Mouse (Mus musculus): ENCODE results near the gene Cd9. TPM values are rescaled to one million over a fixed set of nuclear protein-coding genes. Genes with fewer than 3 reads are reported as not detected.

Cd9 gene
- polyA plus RNA-seq (2017; shearing (Covaris generic)) = 100 to 1,000 TPM; 101 to 147 (median 147) TPM

DNA sequence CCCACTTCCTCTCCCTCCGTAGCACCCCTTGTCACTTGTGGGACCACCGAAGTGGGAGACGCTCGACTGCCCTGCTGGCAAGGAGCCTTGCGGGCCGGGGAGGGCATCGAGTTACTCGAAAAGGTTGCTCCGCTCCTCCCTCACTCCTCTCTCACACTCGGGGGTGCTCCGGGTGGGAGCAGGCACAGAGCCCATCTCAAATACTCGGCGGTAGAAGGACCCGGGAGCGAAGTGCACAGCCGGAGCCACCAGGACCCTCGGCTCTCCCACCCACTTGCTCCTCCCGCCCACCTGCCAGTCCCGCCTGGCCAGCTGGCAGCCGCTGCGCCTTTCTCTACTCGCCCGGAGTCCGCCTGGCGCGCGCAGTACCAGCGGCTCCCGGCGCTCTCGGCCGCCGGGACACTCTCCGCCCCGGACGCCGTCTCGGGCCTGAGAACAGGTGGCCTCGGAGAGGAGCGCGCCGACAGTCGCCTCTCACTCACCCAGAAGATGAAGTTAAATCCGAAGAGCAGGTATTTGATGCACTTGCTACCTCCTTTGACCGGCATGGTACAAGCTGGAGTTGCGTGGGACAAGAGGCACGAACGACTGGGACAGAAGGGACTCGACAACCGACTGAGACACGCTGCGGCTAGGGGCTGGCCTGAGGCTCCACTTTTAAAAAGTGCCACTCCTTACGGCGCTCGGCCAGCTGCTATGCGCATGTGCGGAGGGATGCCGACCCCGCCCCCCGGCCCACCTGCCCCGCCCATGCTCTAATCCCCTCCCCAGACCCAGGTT, at the start of gene Cd9:
Gene Cd9 (minus strand): TSS at position 700 of the 780 bp plus-strand sequence.
- peak; percentile 51 for ATAC-seq

DNA sequence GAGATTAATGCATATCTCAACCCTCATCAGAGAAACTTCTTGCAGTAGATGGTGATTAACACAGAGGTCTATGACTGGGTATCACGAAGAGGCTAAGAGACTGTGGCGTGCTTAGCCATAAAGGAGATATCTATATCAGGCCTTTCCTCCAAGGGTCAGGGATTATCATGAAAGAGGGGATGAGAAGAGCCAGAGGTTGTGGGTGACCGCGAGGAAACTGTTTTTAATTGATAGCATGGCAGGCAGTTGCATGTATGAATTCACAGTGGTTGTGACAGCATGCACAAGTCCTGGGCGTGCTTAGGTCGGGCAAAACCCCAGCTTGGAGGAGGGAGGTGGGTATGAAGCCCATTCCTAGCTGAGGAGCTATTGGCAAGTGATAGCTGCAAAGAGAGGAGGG, 46.7 kb upstream of the Cd9 start:
- ATAC-seq = no peak

DNA sequence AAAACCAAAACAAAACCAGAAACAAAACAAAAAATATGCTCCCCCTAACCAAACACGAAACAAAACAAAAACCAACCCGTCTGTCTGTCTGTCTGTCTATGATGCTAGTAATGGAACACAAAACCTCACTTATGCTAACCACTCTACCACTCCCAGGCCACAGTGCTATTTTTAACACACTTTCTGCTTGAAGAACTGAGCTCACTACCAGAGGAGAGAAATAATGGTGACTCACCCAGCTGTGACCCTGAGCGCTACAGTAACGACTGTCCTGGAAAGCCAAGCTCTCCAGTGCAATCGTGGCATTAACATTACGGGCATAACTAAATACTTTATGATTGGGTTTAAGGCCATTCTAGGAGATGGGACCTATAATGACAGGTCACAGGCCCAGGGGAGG, 46.2 kb upstream of the Cd9 start:
- ATAC-seq = no peak

DNA sequence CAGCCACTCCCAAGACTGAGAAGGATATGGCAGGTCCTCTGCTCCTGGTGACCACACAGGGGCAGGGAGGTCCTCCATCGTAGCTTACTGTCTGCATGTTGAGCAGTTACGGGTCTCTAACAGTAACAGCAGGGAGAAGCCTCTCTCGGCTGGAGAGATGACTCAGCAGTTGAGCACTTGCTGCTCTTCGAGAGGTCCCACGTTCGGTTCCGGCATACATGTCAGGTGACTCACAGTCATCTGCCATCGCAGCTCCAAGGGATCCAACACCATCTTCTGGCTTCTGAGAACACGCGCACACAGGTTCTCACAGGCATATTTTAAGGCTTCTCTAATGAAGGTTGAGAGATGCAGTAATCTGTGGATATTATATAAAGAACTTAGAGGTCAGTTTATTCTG, 45.6 kb upstream of the Cd9 start:
- no peak for ATAC-seq

DNA sequence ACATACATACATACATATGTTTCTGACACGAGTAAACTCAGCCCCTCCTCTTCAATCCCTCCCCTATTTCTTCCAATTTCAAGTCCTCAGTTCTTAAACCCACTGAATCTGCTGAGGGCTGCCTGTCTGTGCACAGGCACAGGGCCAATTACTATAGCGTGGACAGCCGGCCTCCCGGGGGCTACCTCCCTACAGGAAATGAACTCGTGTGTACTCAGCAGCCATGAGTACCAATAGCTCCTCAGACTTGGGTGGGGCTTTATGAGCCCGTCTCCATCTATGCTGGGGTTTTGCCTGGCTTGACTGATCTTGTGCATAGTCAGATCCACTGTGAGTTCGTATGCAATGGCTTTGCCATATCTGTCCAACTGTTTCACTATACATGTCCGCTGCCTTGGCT, 44.8 kb upstream of the Cd9 start:
- ATAC-seq = no peak

DNA sequence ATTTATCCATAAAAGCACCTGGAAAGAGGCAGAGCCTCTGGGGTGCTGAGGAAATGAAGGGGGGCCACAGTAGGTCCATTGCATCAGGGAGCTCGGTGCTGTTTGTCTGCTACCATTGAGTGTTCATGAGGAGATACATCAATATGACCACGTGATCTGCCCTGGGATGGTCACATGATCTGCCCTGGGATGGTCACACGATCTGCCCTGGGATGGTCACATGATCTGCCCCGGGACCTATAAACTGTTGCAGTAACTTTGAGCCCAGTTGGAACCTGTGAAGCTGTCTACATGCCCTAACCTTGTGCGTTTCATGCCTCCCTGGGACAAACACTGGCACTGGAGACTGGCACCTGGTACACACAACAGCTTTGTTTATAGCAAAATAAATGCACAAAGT, 43.9 kb upstream of the Cd9 start:
- ATAC-seq = no peak

DNA sequence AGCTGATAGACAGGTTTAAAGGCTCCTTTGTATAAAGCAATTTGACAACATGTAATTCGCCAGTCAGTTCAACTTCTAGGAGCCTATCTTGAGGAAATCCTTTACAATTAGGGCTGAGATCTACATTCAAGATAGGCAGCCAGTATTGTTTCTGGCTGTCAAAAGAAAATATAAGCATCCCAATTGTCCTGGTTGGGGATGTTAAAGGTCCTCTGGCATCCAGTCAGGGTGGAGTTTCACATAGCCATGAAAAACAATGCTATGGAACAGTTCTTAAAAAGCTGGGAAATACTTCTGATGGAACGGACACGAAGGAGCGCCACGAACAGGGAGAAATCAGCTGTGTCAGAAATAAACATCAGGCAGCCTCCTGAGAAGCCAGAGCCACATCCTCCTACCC, 40.4 kb upstream of the Cd9 start:
- no peak for ATAC-seq

DNA sequence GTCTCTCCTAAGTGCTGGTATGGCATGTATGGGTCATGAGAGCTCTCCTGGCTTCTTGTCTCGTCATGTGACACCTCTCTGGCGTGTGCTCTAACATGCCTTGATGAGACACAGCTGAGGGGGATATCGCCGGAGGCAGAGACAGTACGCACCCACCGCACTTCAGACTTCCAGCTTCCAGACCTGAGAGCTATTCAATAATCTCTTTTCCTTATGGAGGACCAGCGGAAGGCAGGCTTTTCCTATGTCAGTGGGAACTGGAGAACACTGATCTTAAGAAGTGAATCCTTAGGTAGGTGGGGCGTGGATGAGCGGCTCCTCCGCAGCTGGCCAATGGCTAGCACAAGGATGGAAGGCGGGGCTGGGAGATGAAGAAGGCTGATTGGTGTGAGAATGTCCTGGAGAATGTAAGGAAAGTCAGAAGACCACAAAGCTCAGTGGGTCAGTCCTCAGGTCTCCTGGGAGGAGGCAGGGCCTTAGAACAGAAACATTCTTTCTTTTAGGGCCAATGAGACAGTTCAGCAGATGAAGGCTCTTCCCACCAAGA, 38.6 kb upstream of the Cd9 start:
- ATAC-seq = no peak

DNA sequence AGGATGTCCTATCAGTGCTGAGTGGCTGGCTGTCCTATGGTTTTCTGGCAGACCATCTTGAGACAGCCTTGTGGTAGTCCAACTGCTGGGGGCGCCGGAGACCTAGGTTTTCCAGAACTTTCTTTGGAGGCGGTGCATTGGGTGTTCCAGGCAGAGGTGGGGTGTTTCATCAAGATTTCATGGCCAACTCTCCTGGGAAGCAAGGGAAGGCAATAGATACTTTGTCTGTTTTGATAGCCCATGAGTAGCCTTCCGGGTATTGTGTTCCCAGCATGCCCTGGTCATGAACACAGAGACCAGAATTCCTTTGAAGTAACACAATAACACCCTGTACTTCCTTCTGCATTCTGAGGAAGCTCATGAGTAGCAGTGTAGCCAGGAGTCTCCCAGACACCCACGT, 34.9 kb upstream of the Cd9 start:
- no peak for ATAC-seq

DNA sequence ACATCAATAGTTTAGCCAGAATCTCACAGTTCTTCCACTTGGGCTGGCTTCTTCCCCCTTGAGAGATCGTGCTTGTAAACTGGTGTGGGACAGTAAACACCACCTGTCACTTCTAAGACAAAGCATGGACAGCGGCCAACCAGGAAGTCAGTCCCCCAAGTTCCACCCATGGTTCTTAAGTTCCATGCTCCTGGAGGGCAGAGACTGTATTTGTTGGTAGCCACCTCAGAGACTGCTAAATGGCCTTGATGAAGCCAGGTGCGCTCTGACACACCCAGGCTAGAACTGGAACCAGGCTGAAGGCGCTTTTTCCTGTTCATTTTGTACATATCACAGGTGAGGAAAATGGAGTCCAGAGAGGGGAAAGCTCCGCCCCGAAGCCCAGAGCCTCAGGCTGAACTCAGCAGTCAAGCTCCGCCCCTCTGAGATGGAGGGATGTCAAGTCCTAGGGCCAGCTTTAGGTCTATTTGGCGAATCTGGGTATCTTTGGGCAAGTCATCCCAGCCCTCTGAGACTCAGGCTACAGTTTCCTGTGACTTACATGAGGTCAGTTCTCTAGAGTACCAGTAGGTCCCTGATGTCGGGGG, 34.1 kb upstream of the Cd9 start:
- ATAC-seq = no peak

DNA sequence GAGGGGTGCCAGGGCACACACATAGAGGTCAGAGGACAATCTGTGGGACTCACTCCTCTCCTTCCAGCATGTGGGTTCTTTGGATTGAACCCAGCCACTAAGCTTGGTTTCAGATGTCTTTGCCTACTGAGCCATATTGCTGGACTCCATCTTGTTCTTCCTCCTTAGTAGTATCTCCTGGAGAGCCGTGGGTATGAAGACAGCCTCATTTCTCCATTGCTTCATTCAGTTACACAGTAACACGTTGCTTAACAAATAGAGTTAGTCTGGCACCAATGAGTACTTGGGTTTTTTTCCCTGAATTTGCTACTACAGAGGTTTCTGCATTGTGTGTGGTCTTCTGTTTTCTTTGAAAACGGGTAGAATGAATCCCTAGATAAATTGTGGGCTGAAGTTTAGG, 31.5 kb upstream of the Cd9 start:
- no peak for ATAC-seq

DNA sequence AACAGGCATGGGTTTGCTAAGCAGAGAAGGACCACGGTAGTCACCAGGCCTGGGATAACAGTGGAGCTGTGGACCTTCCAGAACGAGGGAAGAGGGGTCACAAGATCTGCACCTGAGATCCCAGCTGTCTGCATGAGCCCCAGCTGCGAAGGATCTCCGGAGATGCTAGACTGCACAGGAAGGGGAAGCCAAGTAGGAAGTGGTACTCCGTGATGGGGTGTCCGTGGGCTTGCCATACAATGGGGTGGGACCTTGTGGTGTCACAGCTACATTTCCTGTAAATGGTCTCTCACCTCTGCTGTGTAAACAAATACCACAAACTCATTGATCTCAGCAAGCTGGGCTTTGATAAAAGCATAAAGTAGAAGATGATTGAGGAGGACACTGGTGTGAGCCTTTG, 29.4 kb upstream of the Cd9 start:
- no peak for ATAC-seq

DNA sequence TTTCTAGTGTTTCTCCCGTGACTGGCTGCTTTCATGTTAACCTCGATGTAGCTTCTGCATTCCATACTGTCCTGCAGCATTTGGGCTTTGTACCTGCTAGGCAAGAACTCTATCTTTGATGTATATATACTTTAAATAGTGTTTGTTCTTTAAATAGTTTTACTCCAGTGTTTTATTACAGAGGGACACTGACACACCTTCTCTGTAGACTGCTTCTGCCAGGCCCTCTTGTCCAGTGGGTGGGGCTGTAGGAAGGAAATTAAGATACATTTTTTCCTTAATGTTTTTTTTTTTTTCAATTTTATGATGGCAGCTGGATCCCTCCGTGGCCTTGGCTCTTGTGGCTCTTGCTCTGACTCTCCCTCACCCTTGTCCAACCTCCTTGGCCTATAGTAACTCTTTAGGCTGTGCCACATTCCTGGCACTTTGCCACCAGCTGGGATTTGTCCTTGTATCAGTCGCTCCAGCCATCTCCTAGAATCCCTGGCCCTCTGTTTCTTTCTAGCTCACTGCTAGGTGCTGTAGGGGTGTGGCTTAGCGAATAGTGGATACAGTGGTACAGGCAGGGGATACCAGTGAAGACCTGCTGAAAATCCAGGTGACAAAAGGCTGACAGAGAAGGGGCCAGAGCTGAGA, 27.1 kb upstream of the Cd9 start:
- ATAC-seq = no peak

DNA sequence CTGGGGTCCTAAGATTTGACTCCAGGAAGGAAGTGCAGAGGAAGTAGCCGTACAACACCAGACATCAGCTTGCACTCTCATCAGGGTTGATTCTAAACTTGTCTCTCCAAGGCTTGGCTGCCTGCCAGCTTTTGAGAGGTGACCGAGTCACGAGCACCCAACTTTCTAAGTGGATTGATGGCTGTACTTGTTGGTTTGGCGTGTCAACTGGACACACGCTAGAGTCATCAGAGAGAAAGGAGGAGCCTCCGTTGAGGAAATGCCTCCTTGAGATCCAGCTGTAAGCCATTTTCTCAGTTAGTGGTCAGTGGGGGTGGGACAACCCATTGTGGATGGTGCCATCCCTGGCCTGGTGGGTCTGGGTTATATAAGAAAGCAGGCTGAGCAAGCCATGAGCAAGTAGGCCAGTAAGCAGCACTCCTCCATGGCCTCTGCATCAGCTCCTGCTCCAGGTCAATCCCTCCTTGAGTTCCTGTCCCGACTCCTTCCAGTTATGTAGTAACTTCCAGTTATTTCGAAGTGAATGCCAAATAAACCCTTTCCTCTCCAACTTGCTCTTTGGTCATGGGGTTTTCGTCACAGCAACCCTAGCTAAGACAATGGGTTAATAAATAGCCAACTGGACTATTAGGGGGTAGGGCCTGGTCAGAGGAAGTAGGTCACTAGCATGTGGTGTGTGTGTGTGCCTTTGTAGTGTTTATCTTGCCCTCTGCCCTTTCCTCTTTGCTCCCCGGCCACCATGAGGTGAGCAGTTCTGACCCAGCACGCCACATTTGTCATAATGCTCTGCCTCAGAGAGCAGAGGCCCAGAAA, 21.1 kb upstream of the Cd9 start:
- ATAC-seq = no peak

DNA sequence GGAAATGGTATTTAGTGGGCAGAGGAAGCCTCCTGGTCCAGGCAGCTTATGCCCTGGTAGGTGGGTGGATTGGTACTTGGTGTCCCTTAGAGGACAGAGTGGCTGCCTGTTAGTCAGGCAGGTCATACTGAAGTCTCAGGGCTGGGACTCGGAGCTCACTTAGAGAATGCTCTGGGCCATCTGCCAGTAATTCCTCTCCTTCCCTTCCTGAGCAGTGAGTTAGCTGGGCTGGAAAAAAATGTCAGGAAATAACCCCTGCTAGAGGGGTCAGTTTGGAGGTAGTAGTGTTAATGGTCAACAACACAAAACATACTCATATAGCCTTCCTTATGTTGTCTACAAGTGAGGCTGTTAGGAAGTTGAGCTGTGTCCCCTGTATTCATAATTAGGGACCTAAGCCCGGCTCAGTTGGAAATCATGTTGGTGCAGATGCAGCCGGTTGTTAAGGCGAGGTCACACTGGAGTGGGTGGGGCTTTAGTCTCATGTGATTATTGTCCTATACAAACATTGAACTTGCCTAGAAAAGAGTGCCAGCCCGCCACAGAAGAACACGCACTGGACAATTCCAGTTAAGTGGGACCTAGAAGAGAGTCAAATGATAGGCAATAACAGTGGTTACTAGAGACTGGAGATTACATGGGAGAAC, 18.5 kb upstream of the Cd9 start:
- ATAC-seq = no peak

DNA sequence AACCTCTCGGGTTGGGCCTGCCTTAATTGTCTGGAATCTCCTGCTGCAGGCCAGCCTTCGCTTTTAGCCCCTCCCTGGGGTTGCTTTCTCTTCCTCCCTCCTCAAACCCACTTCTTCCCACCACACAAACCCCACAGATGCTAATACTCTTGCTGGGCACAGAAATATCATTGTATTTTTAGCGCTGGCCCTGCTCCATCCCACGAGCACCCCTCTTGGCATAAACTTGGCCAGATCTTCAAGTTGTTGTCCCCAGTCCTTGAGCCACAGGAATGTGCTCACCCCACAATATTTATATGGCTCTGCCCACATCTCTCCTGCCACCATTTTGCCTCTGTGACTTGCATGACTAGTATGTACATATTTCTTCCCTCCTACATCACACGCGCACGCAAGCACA, 16.6 kb upstream of the Cd9 start:
- ATAC-seq = no peak

DNA sequence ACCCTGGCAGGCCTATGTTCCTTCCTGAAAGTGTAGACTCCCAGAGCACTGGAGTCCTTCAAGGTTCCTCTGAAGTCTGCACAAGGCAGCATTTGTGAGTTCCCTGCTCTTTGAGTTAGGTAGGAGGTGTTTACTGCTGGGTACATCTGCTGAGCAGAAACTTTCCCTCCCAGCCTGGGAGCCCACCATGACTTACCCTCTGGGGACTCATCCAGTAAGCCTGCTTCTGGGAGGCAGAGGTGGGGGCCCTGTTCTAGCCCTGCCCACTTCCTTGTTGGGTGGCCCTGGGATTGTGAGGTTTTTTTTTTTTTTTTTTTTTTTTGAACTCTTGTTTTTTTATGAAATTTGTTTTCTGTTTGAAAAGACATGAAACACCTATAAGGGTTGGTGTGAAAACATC, 16.1 kb upstream of the Cd9 start:
- ATAC-seq = no peak

DNA sequence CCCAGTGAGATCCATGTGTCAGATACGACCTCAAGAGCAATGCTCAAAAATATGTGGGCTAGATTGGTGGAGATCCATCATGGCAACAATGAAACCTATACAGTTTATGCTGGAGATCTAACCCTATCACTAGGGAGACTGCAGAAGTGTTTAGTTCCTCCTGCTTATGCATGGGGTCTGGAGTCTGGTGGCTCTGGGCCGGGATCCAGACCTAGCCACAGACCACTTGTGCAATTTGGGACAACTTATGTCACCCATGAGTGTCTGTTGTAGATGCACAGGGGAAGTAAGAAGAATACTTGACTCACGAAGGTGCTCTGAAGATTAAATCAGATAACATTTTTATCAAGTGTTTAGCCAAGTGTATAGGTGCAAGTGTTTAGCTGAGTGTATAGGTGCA, 15.2 kb upstream of the Cd9 start:
- no peak for ATAC-seq

DNA sequence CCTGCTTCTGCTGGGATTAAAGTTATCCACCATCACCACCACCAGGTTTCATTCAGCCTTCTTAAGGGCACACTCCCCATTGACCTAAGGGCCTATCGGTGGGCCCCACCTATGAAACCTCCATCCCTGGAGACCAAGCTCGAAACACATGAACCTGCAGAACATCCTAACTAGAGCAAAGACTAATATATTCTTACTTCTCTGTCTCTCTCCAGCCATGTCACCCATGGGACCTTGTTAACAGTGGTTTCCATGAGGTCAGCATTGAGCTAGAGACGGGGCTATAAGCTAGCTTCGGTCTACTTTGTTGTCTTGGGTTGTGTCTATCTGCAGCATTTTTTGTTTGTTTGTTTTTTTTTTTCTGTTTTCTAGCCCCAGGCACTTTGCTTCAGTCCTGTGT, 11.8 kb upstream of the Cd9 start:
- no peak for ATAC-seq

DNA sequence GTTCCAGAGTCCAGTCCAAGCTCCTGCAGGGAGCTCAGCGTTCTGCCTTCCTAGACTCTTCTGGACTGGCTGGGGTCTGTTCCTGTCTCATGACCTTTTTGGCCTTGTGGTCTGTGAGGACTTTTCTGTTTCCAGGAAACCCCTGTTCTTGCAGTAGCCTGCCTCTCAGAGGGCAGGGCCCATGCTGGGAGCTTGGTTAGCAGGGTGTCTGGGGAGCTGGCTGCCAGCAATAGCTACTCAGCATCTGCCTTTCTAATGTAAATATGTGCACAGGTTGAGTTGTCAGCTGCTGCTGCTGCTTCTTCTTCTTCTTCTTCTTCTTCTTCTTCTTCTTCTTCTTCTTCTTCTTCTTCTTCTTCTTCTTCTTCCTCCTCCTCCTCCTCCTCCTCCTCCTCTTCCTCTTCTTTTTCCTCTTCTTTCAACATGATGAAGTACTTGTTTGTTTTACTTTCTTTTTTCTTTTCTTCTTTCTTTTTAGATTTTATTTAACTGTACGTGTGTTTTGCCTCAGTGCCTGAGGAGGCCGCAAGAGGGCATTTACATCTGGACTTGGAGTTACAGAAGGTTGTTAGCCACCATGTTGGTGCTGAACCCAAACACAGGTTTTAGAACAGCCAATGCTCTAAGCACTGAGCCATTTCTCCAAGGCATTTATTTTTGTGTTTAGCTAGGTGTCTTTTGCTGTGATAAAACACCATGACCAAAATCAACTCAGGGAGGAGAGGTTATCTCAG, 10.2 kb upstream of the Cd9 start:
- no peak for ATAC-seq

DNA sequence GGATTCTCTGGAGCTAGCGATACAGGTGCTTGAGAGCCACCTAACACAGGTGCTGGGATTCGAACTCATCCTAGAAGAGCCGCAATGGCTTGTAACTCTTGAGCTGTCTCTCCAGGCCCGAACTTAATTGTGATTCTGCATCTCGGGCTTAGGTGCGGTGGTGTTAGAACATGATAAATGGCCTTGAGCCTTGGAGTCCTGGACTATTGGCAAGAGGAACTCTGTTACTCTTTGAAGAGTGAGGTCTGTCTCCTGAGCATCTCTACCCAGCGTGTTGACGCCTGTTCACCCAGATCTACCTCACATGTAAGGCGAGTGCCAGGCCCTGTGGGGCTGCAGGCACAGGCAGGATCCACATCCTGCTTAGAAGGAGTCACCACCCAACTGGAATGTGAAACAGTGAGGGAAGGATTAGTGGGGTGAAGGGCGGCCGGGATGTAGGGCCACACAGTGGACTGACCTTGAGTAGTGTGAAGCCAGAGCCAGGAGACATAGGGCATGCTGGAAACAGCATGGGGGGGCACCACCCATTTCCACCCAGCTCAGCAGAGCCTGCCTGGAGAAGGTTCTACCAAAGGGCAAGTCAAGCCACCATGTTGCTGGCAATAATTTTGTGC, 8.7 kb upstream of the Cd9 start:
- no peak for ATAC-seq

All from inflammation-experienced regulatory T-cells, adult 6 months (primary cell).